Mouse (Mus musculus): ENCODE measurements around the gene Tecpr1. TPM values are rescaled to one million over a fixed set of nuclear protein-coding genes. Genes with fewer than 3 reads are reported as not detected.

Gene Tecpr1
- polyA plus RNA-seq, 1 experiment from 2014 or later = 15.4 TPM

GRCm38 (mm10) chr5:144184350-144185045, 38.9 kb downstream of the Tecpr1 start:
- ATAC-seq (ENCODE audit: low FRiP score, low TSS enrichment) (peak; percentile 53), DNase-seq (ENCODE audit: low spot score) (peak; percentile 44)
- H3K9ac ChIP-seq (ENCODE audit: low read length) = no peak overlapping the region

GRCm38 (mm10) chr5:144183647-144184335, 39.6 kb downstream of the Tecpr1 start:
- no peak overlapping the region for H3K27ac ChIP-seq (replicated peaks)
- H3K4me1 ChIP-seq (replicated peaks; ENCODE audit: control insufficient read depth, insufficient read depth) = no peaks in the 10 kb centered on the region
- no peak overlapping the region for H3K9ac ChIP-seq (ENCODE audit: low read length)
- no peak overlapping the region for H3K4me3 ChIP-seq (ENCODE audit: low read depth, low read length)
- no peaks in the 10 kb centered on the region for H3K9me3 ChIP-seq (ENCODE audit: control insufficient read depth, low read length)
- no peak overlapping the region for H3K4me2 ChIP-seq (replicated peaks; ENCODE audit: low read depth)
- peak; percentile 76 for DNase-seq (ENCODE audit: low spot score)
- H3K36me3 ChIP-seq (ENCODE audit: control insufficient read depth, insufficient read depth, low read length) = peaks cover 9% of the 10 kb centered on the region
- peak; percentile 82 for ATAC-seq (ENCODE audit: low FRiP score, low TSS enrichment)
- TF ChIP-seq CTCF (IDR thresholded peaks at IDR 0.05; ENCODE audit: low read depth) (no peak), EP300 (optimal IDR thresholded peaks at IDR 0.05) (no peak)
- WGBS = 60% methylated on average over 7 of the region's 7 CpGs
- no peaks in the 10 kb centered on the region for H3K27me3 ChIP-seq (ENCODE audit: control insufficient read depth, insufficient read depth, low read length)

More at GRCm38 (mm10) chr5:144184350-144185045, 38.9 kb downstream of the Tecpr1 start:
- TF ChIP-seq EP300 (optimal IDR thresholded peaks at IDR 0.05) (no peak), CTCF (IDR thresholded peaks at IDR 0.05; ENCODE audit: low read depth) (no peak)
- Histone ChIP-seq H3K4me2 (replicated peaks; ENCODE audit: low read depth) (no peak overlapping the region), H3K4me3 (ENCODE audit: low read depth, low read length) (no peak overlapping the region), H3K27me3 (ENCODE audit: control insufficient read depth, insufficient read depth, low read length) (no peaks in the 10 kb centered on the region), H3K9me3 (ENCODE audit: control insufficient read depth, low read length) (no peaks in the 10 kb centered on the region), H3K36me3 (ENCODE audit: control insufficient read depth, insufficient read depth, low read length) (peaks cover 9% of the 10 kb centered on the region), H3K27ac (replicated peaks) (peak overlapping the region; percentile 45), H3K4me1 (replicated peaks; ENCODE audit: control insufficient read depth, insufficient read depth) (no peaks in the 10 kb centered on the region)
- WGBS = 79% methylated on average over 21 of the region's 21 CpGs

GRCm38 (mm10) chr5:144183248-144183559, 40.2 kb downstream of the Tecpr1 start:
- ATAC-seq (ENCODE audit: low FRiP score, low TSS enrichment) (0 out of 2 replicates have a peak, but pooled peaks have one; percentile 19), DNase-seq (ENCODE audit: low spot score) (no peak)
- Histone ChIP-seq H3K27ac (replicated peaks) (no peak overlapping the region), H3K4me2 (replicated peaks; ENCODE audit: low read depth) (no peak overlapping the region), H3K9ac (ENCODE audit: low read length) (no peak overlapping the region), H3K4me1 (replicated peaks; ENCODE audit: control insufficient read depth, insufficient read depth) (no peaks in the 10 kb centered on the region), H3K27me3 (ENCODE audit: control insufficient read depth, insufficient read depth, low read length) (no peaks in the 10 kb centered on the region), H3K9me3 (ENCODE audit: control insufficient read depth, low read length) (no peaks in the 10 kb centered on the region), H3K4me3 (ENCODE audit: low read depth, low read length) (no peak overlapping the region), H3K36me3 (ENCODE audit: control insufficient read depth, insufficient read depth, low read length) (peaks cover 8% of the 10 kb centered on the region)
- no peak for TF ChIP-seq EP300 (optimal IDR thresholded peaks at IDR 0.05)
- TF ChIP-seq CTCF (IDR thresholded peaks at IDR 0.05; ENCODE audit: low read depth) = no peak
- 30% methylated on average over 8 of the region's 8 CpGs for WGBS

GRCm38 (mm10) chr5:144182542-144183247, 40.7 kb downstream of the Tecpr1 start:
- WGBS = 44% methylated on average over 20 of the region's 20 CpGs
- H3K27me3 ChIP-seq (ENCODE audit: control insufficient read depth, insufficient read depth, low read length) = no peaks in the 10 kb centered on the region
- no peaks in the 10 kb centered on the region for H3K9me3 ChIP-seq (ENCODE audit: control insufficient read depth, low read length)
- peaks cover 7% of the 10 kb centered on the region for H3K36me3 ChIP-seq (ENCODE audit: control insufficient read depth, insufficient read depth, low read length)
- no peak overlapping the region for H3K4me3 ChIP-seq (ENCODE audit: low read depth, low read length)
- TF ChIP-seq EP300 (optimal IDR thresholded peaks at IDR 0.05) = no peak
- no peak for TF ChIP-seq CTCF (IDR thresholded peaks at IDR 0.05; ENCODE audit: low read depth)
- no peak overlapping the region for H3K27ac ChIP-seq (replicated peaks)
- no peak overlapping the region for H3K4me2 ChIP-seq (replicated peaks; ENCODE audit: low read depth)
- ATAC-seq (ENCODE audit: low FRiP score, low TSS enrichment) = no peak
- DNase-seq (ENCODE audit: low spot score) = no peak
- no peak overlapping the region for H3K9ac ChIP-seq (ENCODE audit: low read length)
- H3K4me1 ChIP-seq (replicated peaks; ENCODE audit: control insufficient read depth, insufficient read depth) = no peaks in the 10 kb centered on the region

- Histone ChIP-seq H3K27me3 (ENCODE audit: control insufficient read depth, insufficient read depth, low read length) (no peaks in the 10 kb centered on the region), H3K36me3 (ENCODE audit: control insufficient read depth, insufficient read depth, low read length) (peaks cover 11% of the 10 kb centered on the region), H3K4me2 (replicated peaks; ENCODE audit: low read depth) (no peak overlapping the region), H3K27ac (replicated peaks) (no peak overlapping the region), H3K4me3 (ENCODE audit: low read depth, low read length) (no peak overlapping the region), H3K9me3 (ENCODE audit: control insufficient read depth, low read length) (no peaks in the 10 kb centered on the region), H3K9ac (ENCODE audit: low read length) (no peak overlapping the region), H3K4me1 (replicated peaks; ENCODE audit: control insufficient read depth, insufficient read depth) (no peaks in the 10 kb centered on the region)
- TF ChIP-seq CTCF (IDR thresholded peaks at IDR 0.05; ENCODE audit: low read depth) = no peak
- no peak for TF ChIP-seq EP300 (optimal IDR thresholded peaks at IDR 0.05)
- DNase-seq (ENCODE audit: low spot score) (no peak), ATAC-seq (ENCODE audit: low FRiP score, low TSS enrichment) (no peak)
- 90% methylated on average over 7 of the region's 7 CpGs for WGBS
These were observed 42.2 kb downstream of the Tecpr1 start for GRCm38 (mm10) chr5:144181249-144181648.
